Mouse (Mus musculus): Measurements from ENCODE around the gene Lbh.

DNA sequence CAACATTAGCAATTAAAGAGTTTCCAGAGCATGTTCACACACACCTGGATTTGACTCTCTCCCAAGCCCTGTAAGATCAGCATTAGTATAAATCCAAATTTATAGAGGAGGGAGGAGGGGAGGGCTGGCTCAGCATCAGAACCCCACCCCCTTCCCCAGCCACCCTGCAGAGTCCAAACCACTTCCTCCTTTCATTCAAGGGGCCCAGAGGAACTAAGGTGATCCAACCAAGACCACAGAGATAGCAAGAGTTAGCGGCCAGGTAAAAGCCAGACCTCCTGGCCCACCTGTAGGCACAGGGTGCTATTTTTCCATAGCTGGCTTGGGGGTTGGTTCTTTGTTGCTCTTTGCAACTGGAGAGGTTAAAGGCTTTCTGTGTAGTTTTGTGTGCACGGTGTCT, 16.0 kb downstream of the Lbh start:
- TF ChIP-seq CTCF (IDR thresholded peaks at IDR 0.05; ENCODE audit: low read depth) (no peak), EP300 (IDR thresholded peaks at IDR 0.05; ENCODE audit: low read depth) (no peak)
